Mouse (Mus musculus) heart, postnatal 25 days (tissue): ENCODE measurements around the gene Tmem81. TPM values are rescaled to one million over a fixed set of nuclear protein-coding genes. Genes with fewer than 3 reads are reported as not detected.

Experiments
- DNase-seq: peaks from one replicate; pipeline ENCODE4 v3.0.0; 2022; ENCODE audit warnings: low spot score
- intact Hi-C: fragments of 180-260 bp; cut with DNase I; formaldehyde crosslinking; loops from one replicate; pipeline ENCODE4 v1.15.1; 2025
- total RNA-seq, 2 experiments: library from RNA; stranded (reverse); gene quantifications; 2 replicates each; pipeline ENCODE4 v1.2.3; 2021

The Tmem81 gene
- total RNA-seq, 2 experiments from 2014 or later, result 1.6 TPM

DNA sequence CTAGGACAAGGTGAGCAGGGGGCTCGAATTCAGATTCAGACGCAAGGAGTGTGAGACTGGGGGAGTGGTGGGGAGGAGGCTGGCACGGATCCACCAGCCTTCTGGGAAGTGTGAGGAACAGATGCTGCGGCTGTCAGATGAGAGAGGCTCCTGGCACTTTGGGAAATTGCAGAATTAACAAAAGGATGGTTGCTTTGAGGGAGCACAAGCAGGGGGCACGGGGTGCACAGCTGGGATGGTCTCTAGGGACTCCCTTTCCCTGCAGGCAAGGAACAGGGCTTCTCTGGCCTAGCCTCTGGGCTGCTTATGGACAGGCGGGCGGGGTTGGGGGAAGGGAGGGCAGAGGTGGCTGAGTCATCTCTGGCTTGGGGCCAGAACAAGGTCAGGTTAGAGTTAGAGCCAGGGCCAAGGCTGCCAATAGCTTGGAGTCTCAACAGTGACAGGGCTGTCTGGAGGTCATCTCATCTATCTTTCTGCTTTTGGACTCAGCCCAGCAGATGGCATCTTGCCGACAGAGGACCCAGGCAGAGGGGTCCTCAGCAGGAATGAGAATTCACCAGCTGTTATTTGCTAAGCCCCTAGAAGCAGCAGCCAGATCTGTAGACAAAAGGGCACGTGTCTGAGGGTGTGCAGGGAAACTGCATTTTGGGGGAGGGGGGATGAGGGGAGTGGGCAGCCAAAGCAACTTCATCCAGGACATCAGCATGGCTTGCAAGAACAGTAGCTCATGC lies 52.0 kb downstream of the Tmem81 start:
- no peak for DNase-seq
- intact Hi-C loops, result no loop called here

Other genes starting within 250 kb of the Tmem81 start
- gene Klhdc8a, start 207.6 kb upstream of the Tmem81 start, total RNA-seq, result 10 to 100 TPM; 22.3 to 28.8 TPM
- 1 to 10 TPM; 4.1 to 4.3 TPM for gene Nuak2, start 190.1 kb upstream of the Tmem81 start, total RNA-seq
- 10 to 100 TPM; 17.0 to 18.5 TPM for gene Tmcc2, start 114.9 kb upstream of the Tmem81 start, total RNA-seq
- 10 to 100 TPM; 17.4 TPM for gene Dstyk, start 88.7 kb upstream of the Tmem81 start, total RNA-seq
- 10 to 100 TPM; 18.9 to 24.2 TPM for gene Rbbp5, start 28.9 kb upstream of the Tmem81 start, total RNA-seq
- gene Cntn2, start 37.0 kb downstream of the Tmem81 start, total RNA-seq, result 1 to 10 TPM; 3.9 to 7.8 TPM
- under 1 TPM; 0.20 to 0.34 TPM for gene Nfasc, start 235.6 kb downstream of the Tmem81 start, total RNA-seq